Mouse (Mus musculus) stomach, embryonic 16.5 days (tissue): ENCODE results near the gene Mrpl50. TPM values are rescaled to one million over a fixed set of nuclear protein-coding genes. Genes with fewer than 3 reads are reported as not detected.

ENCODE experiments used
- polyA plus RNA-seq: library from polyadenylated mRNA; unstranded; fragments of >200 nt; fragmentation: Nextera tagmentation; extraction: Ambion mirVana; gene quantifications from 2 replicates; pipeline ENCODE4 v1.2.1, GENCODE M21; 2015

Mrpl50 gene
- polyA plus RNA-seq, 1 experiment from 2014 or later = 87.7 TPM

Other genes starting within 250 kb of the Mrpl50 start
- gene Acnat2, start 112.9 kb downstream of the Mrpl50 start, polyA plus RNA-seq = 0.48 TPM in 1 of 2 replicates, not detected in the other
- gene Acnat1, start 47.2 kb downstream of the Mrpl50 start, polyA plus RNA-seq = 2.4 TPM in 2 replicates
- gene Baat, start 14.5 kb downstream of the Mrpl50 start, polyA plus RNA-seq = 0.06 and 0.36 TPM in 2 replicates
- gene Zfp189, start 83 bp upstream of the Mrpl50 start, polyA plus RNA-seq = 5.8 and 6.0 TPM in 2 replicates
- 68.3 and 84.5 TPM in 2 replicates for gene Aldob, start 28.5 kb upstream of the Mrpl50 start, polyA plus RNA-seq
- gene Tmem246, start 76.8 kb upstream of the Mrpl50 start, polyA plus RNA-seq = 34.2 and 34.4 TPM in 2 replicates
- gene Rnf20, start 110.9 kb upstream of the Mrpl50 start, polyA plus RNA-seq = 31.8 and 33.0 TPM in 2 replicates
- gene Ppp3r2, start 160.9 kb upstream of the Mrpl50 start, polyA plus RNA-seq = 0.08 TPM in 1 of 2 replicates, not detected in the other